Mouse (Mus musculus): ENCODE results near the gene Pdzrn4.

- TF ChIP-seq ZC3H11A (IDR thresholded peaks at IDR 0.05; ENCODE audit: borderline replicate concordance, low read depth, low read length) = no peak
- TF ChIP-seq ZNF384 (IDR thresholded peaks at IDR 0.05; ENCODE audit: low read depth, low read length) = no peak
- no peak for TF ChIP-seq CHD2 (IDR thresholded peaks at IDR 0.05; ENCODE audit: low read depth, low read length)
- TF ChIP-seq HCFC1 (IDR thresholded peaks at IDR 0.05; ENCODE audit: borderline replicate concordance, insufficient read depth, low read length) = no peak
Observed at GRCm38 (mm10) chr15:92558592-92558991, 161.9 kb downstream of the Pdzrn4 start.

All from ES-E14 (cell line).